Mouse (Mus musculus) embryo, embryonic 10 days (tissue): ENCODE results near the gene Mbd3.

Experiments
- DNase-seq: peaks from one replicate; pipeline ENCODE4 v3.0.0-alpha.2; 2015; ENCODE audit warnings: low spot score

Gene Mbd3

DNA sequence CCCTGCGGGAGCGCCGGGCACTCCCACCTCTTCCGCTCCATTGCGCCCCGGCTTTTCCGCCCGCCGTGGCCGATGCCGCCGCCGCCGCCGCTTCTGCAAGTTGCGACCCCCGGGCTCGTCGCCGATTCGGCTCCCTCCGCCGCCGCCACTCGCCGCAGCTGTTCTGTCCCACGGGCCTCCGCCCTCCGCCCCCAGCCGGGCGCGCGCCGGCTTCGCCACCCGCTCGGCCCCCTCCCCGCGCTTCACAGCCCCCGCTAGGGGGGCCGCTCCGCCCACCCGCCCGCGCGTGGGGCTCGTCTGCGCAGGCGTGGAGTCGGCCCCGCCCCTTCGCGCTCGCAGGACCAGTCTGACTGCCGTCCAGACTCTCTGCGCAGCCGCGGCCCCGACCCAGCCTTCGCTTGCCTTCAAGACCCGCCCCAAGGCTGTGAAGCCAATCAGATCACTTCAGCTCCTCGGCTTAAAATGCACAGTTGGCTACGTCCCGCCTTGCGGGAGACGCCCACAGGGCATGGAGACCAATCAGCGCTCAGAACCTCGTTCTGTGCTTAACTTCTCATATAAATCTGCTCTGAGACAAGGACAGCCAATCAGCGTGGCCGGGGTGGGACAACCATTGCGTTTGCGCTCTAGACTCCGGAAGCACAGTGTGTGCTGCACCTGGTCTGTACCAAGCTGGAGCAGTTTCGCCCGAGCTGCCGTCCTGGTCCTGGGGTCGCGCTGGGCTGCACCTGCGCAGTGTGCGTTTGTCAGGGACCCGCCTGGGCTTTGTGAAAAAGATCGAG, at the start of gene Mbd3:
Mbd3 (minus strand) TSS at position 360 of the 782 bp plus-strand sequence.
- DNase-seq: peak; percentile 99

- peak; percentile 90 for DNase-seq
Measured at GRCm38 (mm10) chr10:80445898-80446601, 46.7 kb upstream of the Mbd3 start.

- no peak for DNase-seq
Measured at GRCm38 (mm10) chr10:80445052-80445451, 45.7 kb upstream of the Mbd3 start.

- DNase-seq: no peak
Measured at GRCm38 (mm10) chr10:80444339-80445045, 45.1 kb upstream of the Mbd3 start.

DNA sequence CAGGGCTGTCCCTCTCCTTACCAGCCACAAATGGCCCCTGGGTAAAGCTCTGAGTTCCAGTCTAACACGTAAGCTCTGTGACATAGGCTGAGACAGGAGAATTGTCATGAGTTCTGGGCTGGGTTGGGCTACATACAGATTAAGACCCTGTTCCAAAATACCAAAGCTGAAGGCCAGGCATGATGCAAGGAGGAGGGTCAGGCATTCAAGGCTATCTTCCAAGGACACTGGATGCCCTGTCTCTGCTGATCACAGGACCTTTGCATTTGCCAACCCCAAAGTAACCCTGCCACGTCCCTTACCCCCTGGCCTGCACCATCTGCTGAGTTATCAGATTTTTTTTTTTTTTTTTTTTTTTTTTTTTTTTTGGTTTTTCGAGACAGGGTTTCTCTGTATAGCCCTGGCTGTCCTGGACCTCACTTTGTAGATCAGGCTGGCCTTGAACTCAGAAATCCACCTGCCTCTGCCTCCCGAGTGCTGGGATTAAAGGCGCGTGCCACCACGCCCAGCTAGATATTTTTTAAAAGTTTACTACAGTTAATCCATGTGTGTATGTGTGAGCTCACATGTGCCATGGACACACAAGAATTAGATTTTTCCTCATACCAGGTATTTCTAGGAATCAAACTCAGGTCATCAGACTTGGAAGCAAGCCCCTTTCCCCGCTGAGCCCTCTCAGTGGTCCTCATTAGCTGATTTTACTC, 44.4 kb upstream of the Mbd3 start:
- DNase-seq: no peak

GRCm38 (mm10) chr10:80442989-80443388, 43.6 kb upstream of the Mbd3 start:
- no peak for DNase-seq

DNA sequence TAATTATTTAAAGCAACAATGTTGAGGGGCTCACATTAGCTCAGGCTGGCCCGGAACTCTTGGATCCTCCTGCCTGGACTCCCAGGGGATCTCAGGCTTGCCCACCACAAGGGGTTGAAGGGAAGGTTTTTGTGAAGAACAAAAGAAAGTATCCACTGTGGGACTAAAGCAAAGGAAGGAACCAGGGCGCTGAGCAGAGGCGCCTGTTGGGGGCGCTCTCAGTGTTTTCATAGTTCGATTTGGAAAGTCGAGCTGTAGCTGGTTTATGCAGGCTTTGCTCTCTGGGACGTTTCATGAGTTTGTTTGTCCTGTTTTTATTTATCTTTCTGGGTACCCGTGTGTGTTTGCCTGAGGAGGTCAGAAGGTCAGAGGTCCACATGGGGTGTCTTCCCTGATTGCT, 42.2 kb upstream of the Mbd3 start:
- DNase-seq: no peak

DNA sequence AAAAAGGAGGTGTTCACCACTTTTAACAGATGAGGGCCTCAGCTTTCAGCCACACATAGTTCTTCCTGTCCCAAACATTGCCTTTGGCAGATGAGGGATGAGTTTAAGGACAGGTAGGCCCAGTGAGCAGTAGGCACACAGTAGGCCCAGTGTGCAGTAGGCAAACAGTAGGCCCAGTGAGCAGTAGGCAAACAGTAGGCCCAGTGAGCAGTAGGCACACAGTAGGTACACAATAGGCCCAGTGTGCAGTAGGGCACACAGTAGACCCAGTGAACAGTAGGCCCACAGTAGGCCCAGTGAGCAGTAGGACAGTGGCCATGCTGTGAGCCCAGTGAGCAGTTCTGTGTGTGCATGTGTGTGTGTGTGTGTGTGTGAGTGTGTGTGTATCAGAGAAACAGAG, 40.7 kb upstream of the Mbd3 start:
- DNase-seq: no peak

DNA sequence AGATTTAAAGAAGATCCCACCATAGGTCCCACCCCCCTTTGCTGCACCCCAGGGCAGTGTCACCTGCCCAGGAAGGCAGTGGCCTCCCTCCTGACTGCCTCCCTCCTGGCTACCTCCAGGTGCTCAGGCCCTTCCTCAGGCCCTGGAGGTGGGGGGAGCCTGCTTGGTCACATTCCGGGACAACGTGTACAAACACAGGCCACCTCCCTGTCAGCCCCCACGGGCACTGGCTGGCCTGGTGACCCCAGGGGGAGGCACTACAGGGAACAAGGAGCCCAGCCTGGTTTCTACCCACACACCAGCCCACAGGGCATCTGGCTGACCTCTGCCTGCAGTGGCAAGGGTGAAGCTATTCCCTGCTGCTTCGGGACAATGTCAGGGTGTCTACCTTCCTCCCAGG, 38.6 kb upstream of the Mbd3 start:
- no peak for DNase-seq

DNA sequence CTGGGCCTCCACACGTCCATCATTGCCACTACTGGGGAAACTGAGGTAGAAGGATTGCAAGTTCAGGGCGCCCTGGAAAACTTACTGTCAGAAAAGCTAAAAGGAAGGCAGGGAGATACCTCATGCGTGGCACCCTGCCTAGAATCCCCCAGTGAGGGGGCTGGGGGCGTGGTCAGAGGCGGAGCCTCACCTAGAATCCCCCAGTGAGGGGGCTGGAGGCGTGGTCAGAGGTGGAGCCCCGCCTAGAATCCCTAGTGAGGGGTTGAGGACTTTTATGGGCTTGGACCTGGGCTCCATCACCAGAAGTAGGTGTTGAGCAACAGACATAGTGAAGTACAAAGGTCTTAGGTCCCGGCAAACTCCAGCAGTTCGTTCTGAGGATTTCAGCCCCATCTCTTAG, 36.9 kb upstream of the Mbd3 start:
- DNase-seq: no peak

GRCm38 (mm10) chr10:80435764-80436163, 36.4 kb upstream of the Mbd3 start:
- DNase-seq: no peak

GRCm38 (mm10) chr10:80434823-80435222, 35.5 kb upstream of the Mbd3 start:
- no peak for DNase-seq

DNA sequence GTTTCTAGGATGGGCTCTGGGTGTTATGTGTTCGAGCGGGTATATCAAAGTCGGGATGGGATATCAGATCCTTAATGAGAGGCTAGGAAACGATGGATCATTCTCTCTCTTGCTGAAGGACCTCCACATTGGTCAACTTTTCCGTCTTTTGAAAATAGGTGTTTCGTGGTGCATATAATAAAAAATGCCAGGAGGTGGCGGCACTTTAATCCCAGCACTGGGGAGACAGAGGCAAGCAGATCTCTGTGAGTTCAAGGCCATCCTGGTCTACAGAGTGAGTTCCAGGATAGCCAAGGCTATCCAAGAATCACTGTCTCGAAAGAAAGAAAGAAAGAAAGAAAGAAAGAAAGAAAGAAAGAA, 34.9 kb upstream of the Mbd3 start:
- no peak for DNase-seq

DNA sequence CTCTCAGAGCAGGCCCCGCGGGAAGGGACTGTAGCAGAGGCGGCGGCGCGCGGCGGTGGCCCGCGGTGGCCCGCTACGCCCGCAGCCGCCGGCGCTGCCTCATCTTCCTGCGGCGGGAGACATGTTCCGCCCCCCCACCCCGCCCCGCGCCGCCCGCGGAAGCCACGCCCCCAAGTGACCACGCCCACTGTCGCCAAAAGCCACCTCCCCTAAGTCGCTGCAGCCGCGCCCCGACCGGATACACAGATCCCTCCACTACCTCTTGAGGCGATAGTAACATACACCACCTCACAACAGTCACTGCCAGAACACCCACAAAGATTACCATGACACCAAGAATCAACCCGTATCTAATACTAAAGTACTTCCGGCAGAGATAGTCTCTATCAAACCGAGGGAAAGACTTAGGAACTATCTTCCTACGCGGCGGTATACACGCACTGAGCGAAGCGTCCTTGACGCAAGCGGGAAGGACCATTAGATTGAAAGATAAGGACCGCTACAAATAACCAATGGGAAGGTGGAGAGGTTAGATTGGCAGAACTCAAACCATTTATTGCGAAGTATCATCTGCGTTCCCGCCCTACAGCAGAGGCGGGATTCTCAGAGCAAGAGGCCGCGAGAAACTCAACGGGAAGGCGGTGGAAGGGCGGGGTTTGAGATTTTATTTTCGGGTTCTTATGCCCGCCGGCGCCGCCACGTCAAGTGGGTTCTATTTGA, 34.3 kb upstream of the Mbd3 start, which contains the start of gene Tcf3:
Tcf3 (minus strand) TSS at position 135 of the 720 bp plus-strand sequence.
- peak; percentile 96 for DNase-seq

- DNase-seq: peak; percentile 66
Measured at GRCm38 (mm10) chr10:80432936-80433512, 33.7 kb upstream of the Mbd3 start.

DNA sequence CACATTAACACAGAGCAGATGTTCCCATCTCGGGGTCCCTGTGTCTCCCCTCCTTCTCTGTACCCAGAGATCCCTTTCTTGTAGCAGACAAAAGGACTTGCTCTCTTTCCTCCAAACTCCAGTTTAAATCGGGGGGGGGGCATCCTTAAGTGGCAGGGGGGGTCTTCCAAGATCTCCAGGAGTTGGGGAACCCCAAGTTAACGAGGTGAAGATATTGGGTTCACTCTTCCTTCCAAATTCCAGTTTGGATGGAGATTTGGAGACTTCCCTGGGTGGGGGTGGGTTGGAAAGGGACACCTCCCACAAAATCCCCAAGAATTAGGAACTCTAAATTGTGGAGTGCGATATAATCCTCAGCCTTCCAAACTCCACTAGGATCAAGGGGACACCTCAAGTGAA, 33.0 kb upstream of the Mbd3 start:
- no peak for DNase-seq

GRCm38 (mm10) chr10:80431570-80432386, 32.4 kb upstream of the Mbd3 start:
- DNase-seq: no peak

DNA sequence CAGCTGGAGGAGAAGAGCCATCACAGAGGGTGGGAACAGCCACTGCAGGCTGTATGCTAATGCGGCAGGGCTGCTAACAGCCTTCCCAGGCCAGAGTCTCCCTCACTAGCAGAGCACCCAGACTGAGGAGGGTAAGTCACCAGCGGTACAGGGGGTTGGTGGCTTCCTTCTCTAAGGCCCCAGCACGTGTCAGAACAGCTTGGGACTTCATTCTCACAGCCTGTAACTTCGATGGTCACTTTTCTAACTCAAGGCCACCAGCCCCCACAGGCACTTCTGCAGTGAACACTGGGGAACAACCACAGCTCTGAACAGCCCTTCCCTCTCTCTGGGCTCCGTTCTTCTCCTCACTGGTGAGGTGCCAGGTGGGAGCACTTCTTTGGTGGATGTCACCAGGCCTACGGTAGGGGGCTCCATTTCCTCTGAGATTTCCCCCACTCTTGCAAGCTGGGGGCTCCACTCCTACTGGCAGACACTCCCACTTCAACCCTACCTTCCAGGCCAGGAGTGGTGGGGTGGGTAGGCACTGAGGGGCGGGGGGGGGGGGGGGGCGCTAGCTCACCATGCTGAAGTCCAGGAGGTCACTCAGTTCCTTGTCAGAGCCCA, 31.1 kb upstream of the Mbd3 start:
- no peak for DNase-seq

DNA sequence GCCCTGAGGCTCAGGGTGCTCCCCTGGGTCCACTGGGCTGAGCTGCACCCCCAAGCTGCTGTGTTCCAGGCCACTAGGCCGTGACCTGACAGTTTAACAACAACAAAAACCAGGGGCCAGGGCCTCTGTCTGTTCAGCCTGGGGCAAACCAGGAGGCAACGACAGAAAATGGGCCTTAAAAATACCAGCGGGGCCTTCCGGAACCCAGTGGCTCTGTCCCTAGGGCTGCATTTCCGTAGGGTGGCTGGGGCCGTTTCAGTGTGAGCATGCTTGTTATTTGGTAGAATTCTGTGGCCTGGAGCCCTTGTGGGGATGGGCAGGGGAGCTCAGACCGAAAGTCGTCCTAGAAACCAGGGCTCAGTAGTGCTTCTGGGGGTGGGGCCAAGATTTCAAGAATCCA, 30.4 kb upstream of the Mbd3 start:
- DNase-seq: no peak

GRCm38 (mm10) chr10:80425041-80425440, 25.7 kb upstream of the Mbd3 start:
- no peak for DNase-seq
